Mouse (Mus musculus) gastrocnemius, postnatal 10 days (tissue): ENCODE measurements around the gene E130208F15Rik. TPM values are rescaled to one million over a fixed set of nuclear protein-coding genes. Genes with fewer than 3 reads are reported as not detected.
A peak's percentile ranks its signal among the peaks of the same experiment; 100 is the strongest.

Source experiments
- DNase-seq: peaks from one replicate; pipeline ENCODE4 v3.0.0; 2021; ENCODE audit warnings: mixed read lengths
- total RNA-seq, 2 experiments: library from RNA; stranded (reverse); gene quantifications; 2 replicates each; pipeline ENCODE4 v1.2.3; 2021

The E130208F15Rik gene
- total RNA-seq, 2 experiments from 2014 or later: 1.0 to 1.2 TPM

DNA sequence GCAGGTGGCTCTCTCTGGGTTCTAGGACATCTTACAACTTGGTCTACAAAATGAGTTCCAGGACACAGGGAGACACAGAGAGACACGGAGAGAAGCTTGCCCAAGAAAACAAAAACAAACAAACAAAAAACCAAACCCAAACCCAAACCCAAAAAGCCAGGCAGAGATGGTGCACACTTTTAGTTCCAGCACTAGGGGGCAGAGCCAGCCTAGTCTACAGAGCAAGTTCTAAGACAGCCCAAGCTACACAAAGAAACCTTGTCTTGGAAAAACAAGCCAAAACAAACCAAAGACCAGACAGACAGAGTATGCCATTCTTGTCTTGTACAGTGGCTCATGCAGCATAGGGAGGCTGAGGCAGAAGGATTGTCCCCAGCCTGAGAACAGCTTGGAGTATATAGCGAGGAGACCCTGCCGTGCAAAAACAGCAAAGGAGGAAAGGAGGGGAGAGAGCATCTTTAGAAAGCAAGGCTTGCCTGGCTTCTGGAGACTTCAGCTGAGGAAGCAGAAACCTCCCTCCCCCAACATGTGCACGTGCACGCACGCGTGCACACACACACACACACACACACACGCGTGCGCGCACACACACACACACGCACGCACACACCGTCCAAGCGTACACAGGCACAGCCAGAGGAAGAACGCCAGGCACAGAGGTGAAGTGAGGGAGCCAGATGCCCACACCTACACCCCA is 15.3 kb upstream of the E130208F15Rik start:
- DNase-seq: no peak

DNA sequence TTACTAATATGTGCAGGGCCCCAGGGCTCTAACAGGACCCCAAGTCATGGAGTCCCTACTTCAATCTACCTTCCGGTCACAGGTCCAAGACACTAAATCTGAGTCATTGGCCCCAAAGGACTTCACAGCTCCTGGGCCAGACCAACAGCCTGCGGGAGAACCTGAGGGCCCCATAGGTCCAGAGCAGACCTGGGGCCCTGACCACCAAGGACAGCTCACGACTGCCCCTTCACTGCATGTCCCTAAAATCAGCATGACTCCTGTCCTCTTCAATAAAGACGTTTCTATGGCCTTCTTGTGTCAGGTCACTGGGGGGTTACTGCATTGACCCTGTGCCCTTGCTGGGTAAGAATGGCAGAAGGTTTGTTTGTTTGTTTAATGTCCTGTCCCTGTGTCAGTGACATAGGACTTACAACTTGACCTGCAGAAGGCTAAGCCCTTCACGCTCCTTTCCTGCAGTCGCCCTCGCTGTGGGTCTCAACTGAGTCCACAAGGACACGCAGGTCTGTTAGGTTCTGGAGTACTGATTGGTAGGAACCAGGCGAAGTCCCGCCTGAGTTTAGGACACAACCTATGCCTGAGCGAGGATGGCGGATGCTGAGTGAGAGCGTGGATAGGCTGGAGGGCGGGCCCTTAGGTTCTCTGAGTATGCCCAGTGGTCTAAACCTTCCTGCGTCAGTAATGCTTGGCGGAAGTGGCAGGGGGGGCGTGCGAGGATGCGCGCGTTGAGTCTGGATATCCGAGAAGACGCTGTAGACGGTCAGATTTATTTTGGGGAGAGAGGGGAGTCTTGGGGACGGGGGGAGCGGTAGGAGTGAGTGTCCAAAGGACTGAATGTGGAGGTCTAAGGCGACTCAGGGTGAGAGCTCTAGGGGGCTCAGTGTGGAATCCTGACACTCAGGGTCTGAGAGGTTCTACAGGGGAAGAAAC is 13.2 kb upstream of the E130208F15Rik start, which contains the start of gene Alkbh6:
TSS of gene Alkbh6 (plus strand) at position 642 of the 930 bp plus-strand sequence.
- peak; percentile 82 for DNase-seq

DNA sequence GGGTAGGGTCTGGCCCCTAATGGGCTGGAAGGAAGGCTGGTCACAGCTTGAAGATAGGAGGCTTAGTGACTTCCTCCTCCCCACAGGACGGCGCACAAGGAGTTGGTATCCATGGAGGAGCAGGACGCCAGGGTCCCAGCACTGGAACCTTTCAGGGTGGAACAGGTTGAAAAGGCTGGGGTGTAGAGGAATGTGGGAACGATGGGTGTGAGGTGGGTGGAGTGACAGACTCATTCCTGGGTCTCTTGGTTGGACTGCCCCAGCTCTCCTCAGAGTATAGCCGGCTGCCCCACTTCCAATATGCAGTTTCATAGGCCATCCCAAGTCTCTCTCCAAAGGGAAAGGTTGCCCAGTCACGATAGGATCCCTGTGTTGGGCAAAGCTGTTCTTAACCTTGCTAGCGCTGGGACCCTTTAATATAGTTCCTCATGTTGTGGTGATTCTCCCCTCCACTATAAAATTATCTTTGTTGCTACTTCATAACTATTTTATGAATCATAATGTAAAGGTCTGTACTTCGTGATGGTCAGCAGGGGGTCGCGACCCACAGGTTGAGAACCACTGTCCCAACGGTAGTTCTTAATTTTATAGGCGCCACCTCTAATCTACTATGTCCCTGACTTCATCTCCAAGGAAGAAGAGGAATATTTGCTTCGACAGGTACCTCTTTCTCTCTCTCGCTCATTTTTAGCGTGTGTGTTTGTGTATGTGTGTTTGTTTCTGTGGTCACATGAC is 12.0 kb upstream of the E130208F15Rik start:
- DNase-seq: no peak

DNA sequence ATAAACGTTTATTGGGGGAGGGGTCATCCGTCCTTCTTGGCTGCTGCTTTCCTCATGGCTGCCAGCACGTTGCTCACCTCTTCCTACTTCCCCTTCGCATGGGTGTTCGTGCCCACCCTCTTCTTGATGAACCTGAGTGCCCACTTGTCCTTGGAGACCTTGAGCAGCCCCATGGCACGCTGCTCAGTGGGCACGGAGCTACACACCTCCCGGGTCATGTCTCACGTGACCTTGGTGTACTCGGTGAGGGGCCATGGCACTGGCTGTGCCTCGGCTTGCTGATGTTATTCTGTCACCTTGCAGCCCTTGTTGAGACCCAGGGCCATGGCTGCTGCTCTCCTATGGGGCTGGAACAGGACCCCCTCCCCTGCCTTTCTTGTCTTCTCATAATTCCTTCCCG is 11.4 kb upstream of the E130208F15Rik start:
- no peak for DNase-seq

DNA sequence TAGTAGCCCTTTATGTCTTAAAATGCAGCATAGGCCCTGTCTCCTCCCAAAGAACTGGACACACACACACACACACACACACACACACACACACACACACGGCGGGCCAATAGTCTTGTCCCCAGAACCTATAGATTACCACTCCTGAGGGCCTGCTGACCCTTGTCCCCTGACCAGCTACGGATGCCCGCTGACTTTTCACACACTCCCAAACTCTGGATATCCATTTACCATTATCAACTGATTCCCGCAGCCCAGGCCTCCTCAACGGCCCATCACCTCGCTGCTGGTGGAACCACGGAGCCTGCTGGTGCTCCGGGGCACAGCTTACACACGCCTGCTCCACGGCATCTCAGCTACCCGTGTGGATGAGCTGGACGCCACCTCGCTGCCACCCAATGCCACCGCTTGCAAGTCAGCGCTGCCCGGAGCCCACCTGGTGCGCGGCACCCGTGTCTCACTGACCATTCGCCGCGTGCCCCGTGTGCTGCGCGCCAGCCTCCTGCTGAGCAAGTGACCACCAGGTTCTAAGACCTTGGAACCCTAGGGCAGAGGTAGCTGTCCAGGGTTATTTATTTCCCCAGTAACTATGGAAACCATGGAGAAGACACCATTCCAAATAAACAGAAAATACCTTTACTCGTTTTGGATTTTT is 7.7 kb upstream of the E130208F15Rik start:
- DNase-seq: no peak

DNA sequence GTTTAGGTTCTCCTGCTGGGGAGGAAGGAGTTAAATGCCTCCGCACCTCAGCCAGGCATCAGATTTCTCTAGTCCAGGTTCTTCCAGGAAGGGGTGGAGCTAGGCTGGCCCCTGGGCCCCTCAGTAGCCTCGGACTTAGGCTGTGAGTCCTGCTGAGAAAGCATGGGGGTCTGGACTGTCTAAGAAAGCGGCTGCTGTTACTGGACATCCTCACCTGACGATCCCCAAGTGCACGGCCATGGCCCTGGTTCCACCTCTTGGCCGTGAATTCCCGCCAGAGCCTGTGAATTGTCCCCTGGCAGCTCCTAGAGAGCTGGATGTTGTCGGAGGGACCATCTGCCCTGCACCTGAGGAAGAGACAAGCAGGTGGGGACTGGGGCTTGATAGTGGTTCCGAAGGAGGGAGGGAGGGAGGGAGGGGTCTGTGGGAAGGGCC is 6.8 kb upstream of the E130208F15Rik start, which contains the start of gene Syne4:
TSS of gene Syne4 (plus strand) at position 87 of the 435 bp plus-strand sequence.
- no peak for DNase-seq

DNA sequence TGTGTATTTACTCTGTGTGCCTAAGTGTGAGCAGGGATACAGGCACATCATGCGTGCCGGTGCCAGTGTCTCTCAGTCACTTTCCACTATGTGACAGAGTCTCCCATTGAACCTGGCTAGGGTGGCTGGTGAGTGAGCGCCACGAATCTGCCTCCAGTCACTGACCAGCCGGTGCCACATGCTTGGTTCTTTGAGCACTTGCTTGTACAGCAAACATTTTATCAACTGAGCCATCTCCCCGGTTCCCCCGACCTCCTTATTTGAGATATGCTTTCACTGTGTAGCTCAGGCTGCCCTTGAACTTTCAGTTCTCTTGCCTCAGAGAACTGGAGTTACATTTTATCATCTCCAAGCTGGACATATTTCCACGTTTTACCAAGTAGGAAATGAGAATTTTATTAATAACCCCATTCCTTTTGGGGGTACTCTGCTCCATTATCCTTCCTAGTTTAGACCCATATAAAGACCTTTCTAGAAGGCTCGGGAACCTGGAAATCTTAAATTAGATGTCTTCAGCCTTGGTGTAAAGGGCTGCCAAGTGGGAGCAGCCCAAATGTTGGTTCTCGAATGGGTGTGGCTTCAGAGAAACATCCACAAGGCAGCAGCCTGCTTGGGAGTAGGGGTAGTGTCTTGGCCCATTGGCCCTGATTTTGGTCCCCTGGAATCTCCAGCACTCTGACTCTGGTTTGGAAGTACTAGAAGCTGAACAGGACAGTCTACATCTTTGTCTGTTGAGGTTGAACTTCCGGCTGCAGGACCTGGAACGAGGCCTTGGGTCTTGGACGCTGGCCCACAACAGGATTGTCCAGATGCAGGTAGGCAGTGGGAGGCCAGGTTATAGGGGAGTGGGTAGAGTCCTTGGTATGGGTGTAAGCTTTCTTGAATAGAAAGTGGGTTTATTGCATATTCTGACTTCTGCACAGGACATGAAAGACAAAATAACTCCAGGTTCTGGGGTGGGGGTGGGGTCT is 5.7 kb upstream of the E130208F15Rik start:
- DNase-seq: no peak

DNA sequence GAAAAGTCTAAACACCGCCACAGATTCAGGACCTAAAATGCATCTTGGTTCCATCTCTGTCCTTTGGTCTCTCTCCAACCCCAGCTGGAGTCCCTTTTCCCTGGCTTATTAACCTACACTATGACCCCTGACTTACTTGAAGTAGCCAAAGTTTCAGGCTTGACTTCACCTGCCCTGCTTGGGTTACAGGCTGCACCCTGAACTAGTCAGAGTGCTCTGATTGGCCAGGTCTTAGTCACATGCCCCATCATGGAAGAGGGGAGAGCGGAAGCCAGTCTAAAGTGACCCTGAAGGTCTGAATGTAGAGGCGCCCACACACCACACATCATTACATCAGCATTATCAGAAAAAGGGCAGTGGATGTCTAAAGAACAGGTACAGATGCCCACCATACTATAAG is 3.4 kb upstream of the E130208F15Rik start:
- DNase-seq: no peak

DNA sequence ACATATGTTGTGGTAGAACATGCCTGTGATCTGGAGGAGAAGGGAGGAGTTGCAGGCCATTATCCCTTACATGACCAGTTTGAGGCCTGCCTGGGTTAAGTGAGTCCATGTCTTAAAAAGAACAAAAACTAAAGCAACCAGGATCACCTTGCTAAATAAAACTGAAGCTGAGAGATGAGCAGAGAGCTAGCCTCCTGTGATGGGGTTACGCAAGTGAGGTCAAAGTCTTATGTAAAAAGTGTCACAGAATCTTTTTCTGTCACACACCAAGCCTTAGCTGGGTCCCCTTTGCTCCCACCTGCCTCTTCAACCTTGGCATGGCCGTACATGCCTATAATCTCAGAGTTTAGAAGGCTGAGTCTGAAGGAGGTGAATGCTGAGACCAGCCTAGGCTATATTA is 594 bp upstream of the E130208F15Rik start:
- no peak for DNase-seq

DNA sequence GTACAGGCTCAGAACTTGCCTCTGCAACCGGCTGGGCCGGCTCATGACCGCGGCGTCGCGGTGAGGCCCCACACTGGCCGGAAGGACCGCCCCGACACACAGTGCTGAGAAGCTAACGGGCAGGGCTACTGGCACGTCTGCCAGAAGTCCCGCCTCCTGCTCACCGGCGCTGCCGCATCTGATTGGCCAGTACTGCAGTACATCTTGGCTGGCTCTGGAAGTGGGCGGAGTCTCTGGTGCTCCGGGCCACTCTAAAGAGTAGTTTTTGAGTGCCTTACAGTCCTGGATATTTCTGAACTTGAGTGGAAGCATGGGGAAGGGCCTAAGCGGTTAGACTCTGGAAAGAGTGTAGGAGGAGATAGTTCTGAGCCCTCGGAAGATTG is 736 bp downstream of the E130208F15Rik start:
- DNase-seq: peak; percentile 97

DNA sequence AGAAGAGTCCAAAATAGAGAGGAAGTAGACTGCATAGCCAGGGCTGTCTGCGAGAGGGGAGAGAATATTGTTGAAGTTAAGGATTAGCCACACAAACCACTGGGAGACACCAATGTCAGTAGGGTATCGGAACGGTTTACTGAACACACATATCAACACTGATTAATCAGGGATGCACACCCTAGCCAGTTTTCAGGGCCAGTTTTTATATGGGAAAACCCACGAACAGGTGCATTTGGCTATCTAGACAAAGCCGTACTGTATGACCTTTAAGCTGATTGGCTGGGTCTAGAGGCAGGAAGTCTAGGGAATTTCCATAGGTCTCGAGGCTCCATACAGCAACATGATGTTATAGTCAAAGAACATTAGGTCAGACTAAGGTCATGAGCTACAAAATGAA is 1.3 kb downstream of the E130208F15Rik start:
- DNase-seq: no peak

DNA sequence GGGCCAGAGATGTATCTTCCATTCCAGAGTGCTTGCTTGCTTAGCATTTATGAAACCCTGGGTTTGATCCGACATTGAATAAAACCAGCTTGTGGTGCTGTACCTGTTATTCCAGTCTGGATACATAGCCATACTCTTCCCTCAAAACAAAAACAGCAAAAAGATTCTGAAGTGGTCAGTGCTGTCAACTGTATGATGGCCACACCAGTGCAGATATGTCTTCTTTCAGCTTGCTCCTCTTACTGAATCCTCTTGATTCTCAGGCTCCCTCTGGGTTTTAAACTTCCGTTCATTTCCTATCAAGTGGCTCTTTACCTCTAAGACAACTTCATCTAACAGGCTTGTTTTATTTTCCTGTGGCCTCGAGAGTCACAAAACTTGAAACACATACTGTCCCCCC is 2.3 kb downstream of the E130208F15Rik start, which contains the start of gene Sdhaf1:
TSS of gene Sdhaf1 (minus strand) at position 101 of the 400 bp plus-strand sequence.
- DNase-seq: no peak

DNA sequence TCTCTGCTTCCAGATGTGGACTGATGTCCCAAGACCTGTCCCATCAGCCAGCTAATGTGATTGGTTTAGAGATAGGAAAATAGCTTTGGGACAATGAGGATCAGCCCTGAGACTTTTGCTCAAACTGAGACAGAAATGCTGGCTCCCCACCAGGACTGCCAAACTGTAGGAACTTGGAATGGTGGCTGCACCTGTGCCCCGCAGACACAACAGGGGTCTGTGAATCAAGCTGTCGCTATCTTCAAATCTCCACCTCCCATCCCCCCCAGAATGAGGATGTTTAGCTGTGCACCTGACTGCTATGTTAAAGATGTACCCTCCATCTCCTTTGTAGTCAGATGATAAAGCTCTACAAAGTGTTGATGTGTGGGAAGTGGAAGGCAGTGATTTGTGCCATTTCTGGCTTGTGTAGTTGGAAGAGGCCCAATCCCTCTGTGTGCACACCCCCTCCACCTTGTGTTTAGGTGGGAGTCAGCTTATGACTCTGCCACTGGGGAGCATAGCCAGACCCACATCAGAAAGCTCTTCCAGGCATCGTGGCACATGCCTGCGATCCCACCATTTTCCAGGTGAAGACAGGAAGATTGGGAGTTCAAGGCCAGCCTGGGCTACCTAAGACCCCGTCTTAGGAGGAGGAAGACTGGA is 2.9 kb downstream of the E130208F15Rik start:
- DNase-seq: no peak

DNA sequence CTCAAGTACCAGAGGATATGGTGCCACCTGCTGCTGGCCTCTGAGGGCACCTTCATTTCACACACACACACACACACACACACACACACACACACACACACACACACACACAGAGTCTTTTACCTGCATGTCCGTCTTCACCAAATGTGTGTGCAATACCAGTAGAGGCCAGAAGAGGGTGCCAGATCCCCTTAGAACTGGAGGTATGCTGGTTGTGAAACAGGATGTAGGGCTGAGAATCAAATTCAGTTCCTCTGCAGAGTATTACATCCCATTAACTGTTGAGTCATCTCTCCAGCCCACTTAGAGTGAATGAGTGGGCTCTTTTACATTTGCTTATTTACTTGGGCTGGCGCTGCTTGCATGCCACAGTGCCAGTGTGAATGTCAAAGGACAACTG is 3.8 kb downstream of the E130208F15Rik start:
- DNase-seq: peak; percentile 49

DNA sequence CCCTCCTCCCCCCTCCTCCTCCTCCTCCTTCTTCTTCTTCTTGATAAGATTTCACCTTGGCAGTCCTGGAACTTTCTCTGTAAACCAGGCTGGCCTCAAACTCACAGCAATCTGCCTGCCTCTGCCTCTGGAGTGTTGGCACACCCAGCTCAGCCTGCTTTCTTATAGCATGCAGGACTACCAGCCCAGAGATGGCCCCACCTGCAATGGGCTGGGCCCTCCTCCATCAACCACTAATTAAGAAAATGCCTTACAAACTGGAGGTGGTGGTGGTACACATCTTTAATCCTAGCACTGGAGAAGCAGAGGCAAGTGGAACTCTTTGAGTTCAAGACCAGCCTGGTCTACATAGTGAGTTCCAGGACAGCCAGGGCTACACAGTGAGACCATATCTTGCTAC is 4.9 kb downstream of the E130208F15Rik start:
- DNase-seq: no peak

DNA sequence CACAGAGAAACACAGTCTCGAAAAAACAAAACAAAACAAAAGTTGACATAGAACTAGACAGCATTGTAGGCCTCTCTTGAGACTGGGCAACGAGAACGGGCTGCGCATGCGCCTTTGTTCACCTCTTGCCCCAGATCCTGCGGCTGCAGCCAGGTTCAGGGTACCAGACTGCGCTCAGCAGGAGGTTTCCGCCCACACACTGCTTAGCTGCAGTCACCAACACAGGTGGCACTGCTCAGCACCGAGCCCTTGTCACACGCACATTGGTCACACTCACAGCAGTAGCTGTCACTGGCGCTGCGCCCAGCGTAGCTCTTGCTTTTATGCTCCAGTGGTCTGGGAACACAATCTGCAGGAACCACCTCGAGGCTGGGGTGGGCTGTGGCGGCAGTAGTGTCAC is 5.6 kb downstream of the E130208F15Rik start:
- no peak for DNase-seq

DNA sequence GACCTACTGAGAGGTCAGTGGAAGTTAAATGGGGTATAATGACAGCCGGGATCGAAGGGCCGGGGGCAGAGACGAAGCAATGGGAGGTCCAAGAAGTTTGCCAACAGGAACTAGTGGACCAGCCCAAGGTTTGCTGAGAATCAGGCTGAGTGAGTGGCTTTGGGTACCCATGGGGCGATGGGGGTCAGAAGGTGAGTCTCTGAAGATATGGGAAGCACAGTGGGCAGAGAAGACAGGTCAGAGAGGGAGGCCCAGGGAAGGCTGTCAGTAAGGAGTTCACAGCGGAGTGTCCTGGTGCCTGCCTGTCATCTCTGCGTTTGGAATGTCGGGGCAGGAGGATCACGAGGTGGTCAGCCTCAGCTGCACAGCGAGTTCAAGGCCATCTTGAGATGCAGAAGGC is 6.8 kb downstream of the E130208F15Rik start:
- DNase-seq: no peak

DNA sequence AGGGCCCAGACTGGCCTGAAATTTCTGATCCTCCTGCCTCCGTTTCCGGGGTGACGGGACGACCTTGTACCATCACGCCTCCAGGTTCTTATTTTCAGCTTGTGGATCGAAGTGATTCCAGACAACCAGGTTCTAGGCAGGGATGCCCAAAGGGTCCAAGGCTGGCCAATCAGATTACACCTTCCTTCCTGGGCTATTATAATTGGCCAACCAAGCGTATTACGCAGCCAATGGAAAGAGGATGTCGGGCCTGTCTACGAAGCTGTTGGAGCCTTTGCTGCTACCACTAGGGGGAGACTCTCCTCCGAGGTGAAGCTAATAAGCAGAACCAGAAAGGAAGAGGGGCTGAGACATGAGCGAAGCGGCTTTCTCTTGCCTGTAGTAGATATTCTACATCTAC is 10.3 kb downstream of the E130208F15Rik start:
- DNase-seq: peak; percentile 59

DNA sequence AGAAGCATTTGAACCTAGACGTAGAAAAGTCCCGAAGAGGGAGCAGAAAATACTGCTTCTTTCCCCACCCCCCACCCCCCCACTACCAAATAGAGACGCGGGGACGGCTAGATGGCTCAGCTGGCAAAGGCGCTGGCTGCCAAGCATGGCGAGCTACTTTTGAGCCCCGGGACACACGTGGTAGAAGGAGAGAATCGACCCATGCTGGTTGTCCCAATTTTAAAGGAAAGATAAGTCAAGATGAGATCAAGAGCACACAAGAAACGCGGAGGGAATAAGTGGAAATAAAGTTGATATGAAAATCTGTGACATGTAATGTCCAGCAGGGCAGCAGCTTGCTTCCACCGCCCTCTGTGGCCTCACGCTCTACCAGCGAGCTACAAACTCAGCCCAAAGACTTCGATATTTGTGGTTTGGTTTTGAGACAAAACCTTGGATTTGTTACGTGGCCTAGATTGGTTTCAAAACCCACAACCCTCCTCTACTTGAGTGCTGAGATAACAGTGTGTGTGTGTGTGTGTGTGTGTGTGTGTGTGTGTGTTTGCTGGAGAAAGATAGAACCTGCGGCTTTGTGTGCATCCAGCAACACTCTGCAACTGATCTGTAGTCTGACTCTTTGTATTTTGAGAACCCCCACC is 11.2 kb downstream of the E130208F15Rik start:
- no peak for DNase-seq

DNA sequence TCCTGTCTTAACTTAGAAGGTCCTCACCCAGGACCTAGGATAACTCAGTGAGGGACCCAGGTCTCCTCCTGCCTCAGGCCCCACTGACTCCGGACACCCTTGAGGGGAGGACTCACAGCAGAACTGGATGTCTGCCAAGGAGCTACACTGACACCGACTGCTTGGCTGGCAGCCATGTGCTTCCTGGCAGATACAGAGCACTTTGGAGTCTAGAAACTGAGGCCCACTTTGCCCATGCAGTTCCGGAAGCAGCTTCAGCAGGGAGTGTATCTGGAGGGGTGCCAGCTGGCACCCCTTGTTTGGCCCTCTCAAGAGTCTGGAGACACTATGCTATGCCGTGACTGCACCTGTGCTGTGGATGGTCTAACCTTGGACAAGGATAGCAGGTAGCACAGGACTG is 11.9 kb downstream of the E130208F15Rik start:
- no peak for DNase-seq
